Mouse (Mus musculus) heart, postnatal 0 days (tissue): ENCODE measurements around the gene Saal1.

ENCODE experiments used
- CTCF ChIP-seq: IDR thresholded peaks from 2 replicates; pipeline ENCODE4 v1.5.1; 2016; ENCODE audit warnings: antibody characterized with exemption, control low read depth, low read depth
- EP300 ChIP-seq: IDR thresholded peaks from 2 replicates; pipeline ENCODE4 v1.6.1; 2016; ENCODE audit warnings: antibody characterized with exemption, low read depth

DNA sequence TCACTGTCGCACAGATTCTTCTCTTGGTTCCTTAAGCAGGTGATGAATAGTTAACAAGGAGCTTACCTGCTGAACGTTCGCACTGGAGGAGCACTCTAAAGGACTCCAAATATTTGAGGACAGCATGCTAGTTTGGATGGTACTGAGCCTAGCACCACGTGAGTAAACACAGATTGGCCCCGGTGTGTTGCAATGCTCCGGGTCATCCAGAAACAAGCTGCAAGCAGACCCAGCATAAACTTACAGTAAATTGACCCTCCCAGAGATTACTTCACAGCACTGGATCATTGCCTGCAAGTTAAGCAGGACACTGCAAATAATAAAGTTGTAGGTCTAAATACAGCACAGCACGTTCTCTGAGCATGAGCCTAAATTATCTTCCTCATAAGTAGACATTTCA is 9.0 kb upstream of the Saal1 start:
- TF ChIP-seq CTCF (no peak), EP300 (no peak)
